Mouse (Mus musculus): ENCODE measurements around the gene Mettl4. TPM values are rescaled to one million over a fixed set of nuclear protein-coding genes. Genes with fewer than 3 reads are reported as not detected.

The Mettl4 gene
- total RNA-seq (2014; rRNA removed) (16.9 and 17.5 TPM in 2 replicates), polyA plus RNA-seq (2015; fragmentation: Nextera tagmentation; extraction: Ambion mirVana) (7.3 and 8.2 TPM in 2 replicates)

DNA sequence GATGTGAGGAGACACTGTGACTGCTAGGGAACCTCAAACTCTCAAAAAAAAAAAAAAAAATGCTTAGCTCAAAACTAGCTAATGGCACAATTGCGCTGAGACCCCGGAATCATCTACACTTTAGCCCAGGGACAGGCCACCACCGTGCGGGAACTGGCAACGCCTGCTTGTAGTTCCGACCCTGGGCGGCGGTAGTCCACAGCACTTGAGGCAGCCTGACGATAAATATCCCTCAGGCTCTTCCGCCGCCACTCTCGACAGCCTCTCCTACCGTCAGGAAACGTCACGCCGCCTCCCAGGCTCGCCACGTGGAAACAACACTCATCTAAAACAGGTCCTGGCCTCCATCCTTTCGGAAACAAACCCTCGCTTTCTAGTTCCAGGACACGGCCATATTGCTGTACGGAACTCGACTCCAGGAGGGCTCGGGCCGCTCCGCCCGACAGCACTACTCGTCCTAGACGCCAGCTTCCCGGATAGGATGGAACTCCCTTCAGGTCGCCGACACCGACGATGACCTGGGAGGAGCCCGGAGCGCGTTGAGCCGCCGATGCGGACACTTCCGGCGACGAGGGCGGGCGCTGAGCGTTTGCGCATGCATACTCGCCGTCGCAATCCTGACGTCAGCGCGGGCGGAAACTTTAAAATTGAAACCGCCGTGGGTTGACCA lies at the start of gene Mettl4:
Gene Mettl4 (minus strand): TSS at position 554 of the 670 bp plus-strand sequence.
- Histone ChIP-seq H3K27me3 (ENCODE audit: insufficient read depth, low read length) (no peaks in the 10 kb centered on the region), H3K4me1 (ENCODE audit: insufficient read depth, low read length) (no peaks in the 10 kb centered on the region), H3K27ac (ENCODE audit: low read depth, low read length) (peak within 1 kb of the TSS; percentile 92), H3K4me2 (ENCODE audit: low read depth, low read length, poor library complexity, severe bottlenecking) (peak within 1 kb of the TSS; percentile 68), H3K9me3 (ENCODE audit: low read length) (no peaks in the 10 kb centered on the region), H3K9ac (replicated peaks; ENCODE audit: low read length, poor library complexity, severe bottlenecking) (peak within 1 kb of the TSS; percentile 71), H3K4me3 (ENCODE audit: low read depth, low read length) (peak within 1 kb of the TSS; percentile 51), H3K36me3 (ENCODE audit: insufficient read depth, low read length) (no peaks in the 10 kb centered on the region)
- WGBS, result under 1% methylated on average over 56 of the region's 56 CpGs
- DNase-seq (ENCODE audit: low spot score) (peak; percentile 96), ATAC-seq (ENCODE audit: low FRiP score) (peak; percentile 99)
- TF ChIP-seq CTCF (IDR thresholded peaks at IDR 0.05), result peak; percentile 34

DNA sequence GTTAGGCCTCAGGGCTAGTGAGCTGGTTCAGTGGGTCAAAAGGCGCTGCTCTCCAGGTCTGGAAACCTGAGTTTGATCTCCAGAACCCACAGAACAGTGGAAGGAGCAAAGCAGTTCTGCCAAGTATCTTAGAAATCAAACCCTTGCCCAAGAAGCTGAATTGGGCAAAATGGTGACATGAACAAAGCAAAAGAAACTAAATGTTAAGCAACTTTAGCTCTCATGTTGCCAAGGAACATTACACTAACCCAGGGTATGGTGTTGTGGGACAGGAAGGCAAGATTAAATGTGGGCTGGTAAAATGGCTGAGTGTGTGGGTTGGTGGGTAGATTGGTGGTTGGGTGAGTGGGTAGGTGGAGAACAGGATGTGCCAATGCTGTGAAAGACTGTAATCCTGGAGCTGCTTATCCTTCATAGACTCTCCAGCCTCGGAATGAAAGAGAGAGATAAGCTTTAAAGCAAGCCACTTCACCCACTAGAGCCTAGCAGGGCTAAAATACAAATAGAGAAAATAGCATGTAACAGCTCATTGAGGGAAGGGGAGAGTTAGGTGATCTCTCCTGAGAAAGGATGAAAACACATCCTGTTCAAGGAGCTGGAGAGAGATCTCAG lies 29.2 kb upstream of the Mettl4 start:
- Histone ChIP-seq H3K4me3 (ENCODE audit: low read depth, low read length) (no peak overlapping the region), H3K36me3 (ENCODE audit: insufficient read depth, low read length) (no peaks in the 10 kb centered on the region), H3K27me3 (ENCODE audit: insufficient read depth, low read length) (no peaks in the 10 kb centered on the region), H3K9me3 (ENCODE audit: low read length) (no peaks in the 10 kb centered on the region), H3K9ac (replicated peaks; ENCODE audit: low read length, poor library complexity, severe bottlenecking) (no peak overlapping the region), H3K4me1 (ENCODE audit: insufficient read depth, low read length) (no peaks in the 10 kb centered on the region), H3K4me2 (ENCODE audit: low read depth, low read length, poor library complexity, severe bottlenecking) (no peak overlapping the region), H3K27ac (ENCODE audit: low read depth, low read length) (no peak overlapping the region)
- DNase-seq (ENCODE audit: low spot score), result no peak
- WGBS, result 88% methylated on average over 2 of the region's 2 CpGs
- no peak for TF ChIP-seq CTCF (IDR thresholded peaks at IDR 0.05)
- ATAC-seq (ENCODE audit: low FRiP score), result no peak

DNA sequence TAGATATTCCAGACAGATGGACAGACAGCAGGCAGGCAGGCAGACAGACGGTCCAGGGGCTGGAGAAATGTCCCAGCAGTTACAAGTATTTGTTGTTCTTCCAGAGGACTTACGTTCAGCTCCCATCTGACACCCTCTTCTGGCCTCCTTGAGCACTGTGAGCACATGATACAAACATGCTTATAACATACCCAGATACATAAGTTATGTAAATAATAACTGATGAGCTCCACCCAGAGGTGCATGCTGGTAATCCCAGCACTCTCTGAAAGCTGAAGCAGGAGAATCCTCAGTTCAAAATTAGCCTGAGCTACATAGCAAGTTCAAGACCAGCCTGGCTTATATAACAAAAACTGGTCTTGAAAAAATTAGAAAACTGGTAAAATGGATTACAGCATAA lies 18.7 kb upstream of the Mettl4 start:
- Histone ChIP-seq H3K27ac (ENCODE audit: low read depth, low read length) (no peak overlapping the region), H3K9ac (replicated peaks; ENCODE audit: low read length, poor library complexity, severe bottlenecking) (no peak overlapping the region), H3K4me3 (ENCODE audit: low read depth, low read length) (no peak overlapping the region), H3K36me3 (ENCODE audit: insufficient read depth, low read length) (no peaks in the 10 kb centered on the region), H3K4me2 (ENCODE audit: low read depth, low read length, poor library complexity, severe bottlenecking) (no peak overlapping the region), H3K4me1 (ENCODE audit: insufficient read depth, low read length) (no peaks in the 10 kb centered on the region), H3K9me3 (ENCODE audit: low read length) (no peaks in the 10 kb centered on the region), H3K27me3 (ENCODE audit: insufficient read depth, low read length) (no peaks in the 10 kb centered on the region)
- TF ChIP-seq CTCF (IDR thresholded peaks at IDR 0.05), result no peak
- no peak for DNase-seq (ENCODE audit: low spot score)
- 93% methylated on average over 2 of the region's 2 CpGs for WGBS
- ATAC-seq (ENCODE audit: low FRiP score), result no peak

DNA sequence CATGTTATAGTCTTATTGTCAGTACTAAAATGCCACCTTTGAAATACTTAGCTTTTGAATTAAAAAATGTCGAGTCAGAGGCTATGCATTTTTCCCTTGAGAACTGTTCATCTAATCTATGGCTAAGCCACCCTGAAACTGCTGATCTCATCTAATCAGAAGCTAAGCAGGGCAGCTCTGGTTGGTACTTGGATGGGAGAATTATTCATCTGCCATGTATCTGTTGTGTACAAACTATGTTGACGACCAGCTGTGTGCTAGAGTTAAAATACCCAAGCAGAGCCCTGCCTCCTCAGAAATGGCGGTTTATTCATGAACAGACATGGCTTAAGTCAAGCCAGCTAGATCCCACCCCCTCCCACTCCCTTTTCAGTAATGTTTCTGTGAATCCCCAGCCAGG lies 14.9 kb upstream of the Mettl4 start:
- Histone ChIP-seq H3K27me3 (ENCODE audit: insufficient read depth, low read length) (no peaks in the 10 kb centered on the region), H3K4me3 (ENCODE audit: low read depth, low read length) (no peak overlapping the region), H3K27ac (ENCODE audit: low read depth, low read length) (no peak overlapping the region), H3K9me3 (ENCODE audit: low read length) (no peaks in the 10 kb centered on the region), H3K36me3 (ENCODE audit: insufficient read depth, low read length) (no peaks in the 10 kb centered on the region), H3K4me1 (ENCODE audit: insufficient read depth, low read length) (no peaks in the 10 kb centered on the region), H3K9ac (replicated peaks; ENCODE audit: low read length, poor library complexity, severe bottlenecking) (no peak overlapping the region), H3K4me2 (ENCODE audit: low read depth, low read length, poor library complexity, severe bottlenecking) (no peak overlapping the region)
- no peak for TF ChIP-seq CTCF (IDR thresholded peaks at IDR 0.05)
- WGBS, result 91% methylated on average over 3 of the region's 3 CpGs
- ATAC-seq (ENCODE audit: low FRiP score), result no peak
- DNase-seq (ENCODE audit: low spot score), result no peak

DNA sequence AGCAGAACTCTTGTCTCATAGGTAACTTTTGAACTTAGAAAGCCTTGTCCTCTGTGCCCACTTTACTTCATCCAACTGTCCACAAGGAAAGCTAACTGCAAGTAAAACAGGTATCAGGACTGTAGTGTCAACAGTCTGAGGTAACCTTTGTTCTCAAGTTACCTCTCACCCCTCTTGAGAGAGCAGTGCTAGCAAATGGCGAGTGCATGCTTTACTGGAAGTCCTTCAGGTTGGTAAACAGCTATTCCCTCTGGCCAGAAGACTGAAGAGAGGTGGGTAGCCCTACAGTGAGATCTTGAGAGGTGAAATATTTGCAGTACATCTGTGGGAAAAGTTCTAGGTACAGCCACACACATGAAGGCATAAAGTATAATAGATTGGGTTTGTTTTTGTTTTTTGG lies 14.2 kb upstream of the Mettl4 start:
- no peak for TF ChIP-seq CTCF (IDR thresholded peaks at IDR 0.05)
- Histone ChIP-seq H3K4me1 (ENCODE audit: insufficient read depth, low read length) (no peaks in the 10 kb centered on the region), H3K27ac (ENCODE audit: low read depth, low read length) (no peak overlapping the region), H3K27me3 (ENCODE audit: insufficient read depth, low read length) (no peaks in the 10 kb centered on the region), H3K9me3 (ENCODE audit: low read length) (no peaks in the 10 kb centered on the region), H3K4me3 (ENCODE audit: low read depth, low read length) (no peak overlapping the region), H3K4me2 (ENCODE audit: low read depth, low read length, poor library complexity, severe bottlenecking) (no peak overlapping the region), H3K36me3 (ENCODE audit: insufficient read depth, low read length) (no peaks in the 10 kb centered on the region), H3K9ac (replicated peaks; ENCODE audit: low read length, poor library complexity, severe bottlenecking) (no peak overlapping the region)
- ATAC-seq (ENCODE audit: low FRiP score), result no peak
- no peak for DNase-seq (ENCODE audit: low spot score)
- WGBS, result 87% methylated on average over 1 of the region's 1 CpGs

DNA sequence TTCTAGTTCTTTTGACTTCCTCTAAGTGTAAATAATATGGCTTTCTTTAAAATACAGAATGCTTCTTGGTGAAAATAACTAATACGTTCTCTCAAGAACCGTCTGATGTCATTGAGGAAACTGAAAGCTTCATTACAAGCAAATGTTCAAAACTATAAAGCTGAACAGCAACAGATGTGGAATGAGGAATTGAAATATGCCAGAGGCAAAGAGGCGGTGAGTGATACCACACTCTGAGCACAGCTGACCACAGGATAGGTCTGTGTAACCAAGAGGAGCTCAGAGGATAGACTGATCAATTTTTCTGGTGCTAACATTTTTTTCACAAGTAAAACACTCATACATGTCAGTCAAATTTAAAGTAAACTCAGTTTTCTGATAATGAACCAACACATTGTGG lies 12.6 kb upstream of the Mettl4 start:
- ATAC-seq (ENCODE audit: low FRiP score), result no peak
- Histone ChIP-seq H3K9ac (replicated peaks; ENCODE audit: low read length, poor library complexity, severe bottlenecking) (no peak overlapping the region), H3K27me3 (ENCODE audit: insufficient read depth, low read length) (no peaks in the 10 kb centered on the region), H3K9me3 (ENCODE audit: low read length) (no peaks in the 10 kb centered on the region), H3K4me3 (ENCODE audit: low read depth, low read length) (no peak overlapping the region), H3K27ac (ENCODE audit: low read depth, low read length) (no peak overlapping the region), H3K36me3 (ENCODE audit: insufficient read depth, low read length) (no peaks in the 10 kb centered on the region), H3K4me2 (ENCODE audit: low read depth, low read length, poor library complexity, severe bottlenecking) (no peak overlapping the region), H3K4me1 (ENCODE audit: insufficient read depth, low read length) (no peaks in the 10 kb centered on the region)
- no peak for DNase-seq (ENCODE audit: low spot score)
- TF ChIP-seq CTCF (IDR thresholded peaks at IDR 0.05), result no peak
- 97% methylated on average over 3 of the region's 3 CpGs for WGBS
